Comparison of ENCODE assay signal across 8 mouse cellular contexts in the genomic region with DNA sequence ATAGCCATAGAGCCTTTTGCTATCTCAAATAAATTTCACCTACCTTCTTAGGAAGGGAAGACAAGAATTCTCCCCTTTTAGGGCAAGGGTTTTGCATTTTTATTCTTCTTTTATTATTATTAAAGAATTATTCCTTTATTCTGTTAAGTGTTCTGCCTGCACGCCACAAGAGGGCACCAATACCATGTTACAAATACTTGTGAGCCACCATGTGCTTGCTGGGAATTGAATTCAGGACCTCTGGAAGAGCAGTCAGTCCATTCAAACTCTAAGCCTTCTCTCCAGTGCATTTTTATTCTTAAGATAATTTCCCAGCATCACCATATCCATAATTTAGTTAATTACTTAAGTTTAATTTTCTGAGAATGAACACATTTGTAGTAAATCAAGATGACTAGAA.
DNase-seq lines count a peak whose midpoint lies in the region; ATAC-seq and TF ChIP-seq lines count a peak whose summit lies in the region.
"Not testable (repeated sequence)": the region's sequence is repeated elsewhere in the genome, so short reads cannot be mapped to it uniquely, and the experiment has no call there.

No protein-coding gene starts in this region.

- peak; percentile 67 for DNase-seq in 416B (ENCODE audit: low read depth)
- DNase-seq in NIH3T3 (ENCODE audit: low read depth), result peak; percentile 65
- peak; percentile 8 for DNase-seq in c-Kit-positive CD71-positive TER-119-negative erythroid progenitor cells, embryonic 14.5 days (ENCODE audit: low read depth)
- peak; percentile 10 for DNase-seq in embryonic facial prominence, embryonic 10.5 days (ENCODE audit: low spot score)
- peak; percentile 22 for DNase-seq in liver, adult 2 months (ENCODE audit: extremely low read depth, low read depth, low spot score)
- DNase-seq in mesoderm, embryonic 11.5 days (ENCODE audit: low read depth, low spot score), result peak; percentile 14
- peak; percentile 11 for DNase-seq in thymus, postnatal 4 days

- H3K79me2 ChIP-seq in liver, adult 2 months (ENCODE audit: control insufficient read depth, insufficient read depth, low read length), result not testable (repeated sequence)

- not testable (repeated sequence) for ATAC-seq in intestine, postnatal 0 days

- H3K27ac ChIP-seq in embryonic facial prominence, embryonic 10.5 days (replicated peaks); intestine, postnatal 0 days (ENCODE audit: low read depth, low read length); liver, adult 2 months (replicated peaks; ENCODE audit: insufficient read depth, low read depth, low read length): not testable (repeated sequence)

- not testable (repeated sequence) for H3K9me3 ChIP-seq in embryonic facial prominence, embryonic 10.5 days; intestine, postnatal 0 days (ENCODE audit: control insufficient read depth)

- H3K4me2 ChIP-seq in intestine, postnatal 0 days (replicated peaks; ENCODE audit: low read depth), result not testable (repeated sequence)

- peak; percentile 59 for TF ChIP-seq CTCF in intestine, postnatal 0 days (IDR thresholded peaks at IDR 0.05; ENCODE audit: low read depth)
- not testable (repeated sequence) for TF ChIP-seq CTCF in liver, adult 2 months (IDR thresholded peaks at IDR 0.05; ENCODE audit: low read depth, low read length)

- H3K36me3 ChIP-seq in embryonic facial prominence, embryonic 10.5 days (replicated peaks); intestine, postnatal 0 days (ENCODE audit: control insufficient read depth, insufficient read depth); liver, adult 2 months (ENCODE audit: control insufficient read depth, insufficient read depth, low read length): not testable (repeated sequence)

- H3K4me1 ChIP-seq in embryonic facial prominence, embryonic 10.5 days; intestine, postnatal 0 days (replicated peaks; ENCODE audit: control insufficient read depth, insufficient read depth, low read length); liver, adult 2 months (ENCODE audit: control insufficient read depth, insufficient read depth, low read length): not testable (repeated sequence)

- H3K4me3 ChIP-seq in embryonic facial prominence, embryonic 10.5 days; intestine, postnatal 0 days (ENCODE audit: low read depth, low read length); liver, adult 2 months (ENCODE audit: insufficient read depth, low read depth, low read length): not testable (repeated sequence)

- 2% methylated on average over 1 of the region's 1 CpGs for WGBS in embryonic facial prominence, embryonic 10.5 days
- WGBS in intestine, postnatal 0 days, result 7% methylated on average over 1 of the region's 1 CpGs
- WGBS in liver, adult 2 months, result 3% methylated on average over 1 of the region's 1 CpGs

- not testable (repeated sequence) for TF ChIP-seq POLR2A in liver, adult 2 months (IDR thresholded peaks at IDR 0.05; ENCODE audit: extremely low read depth, insufficient read depth, low read length)

- not testable (repeated sequence) for H3K9ac ChIP-seq in intestine, postnatal 0 days (ENCODE audit: low read depth, low read length); liver, adult 2 months (ENCODE audit: low read depth, low read length)

- not testable (repeated sequence) for H3K27me3 ChIP-seq in embryonic facial prominence, embryonic 10.5 days (replicated peaks; ENCODE audit: low read depth, poor library complexity, severe bottlenecking); intestine, postnatal 0 days (replicated peaks; ENCODE audit: control insufficient read depth, insufficient read depth, low read length); liver, adult 2 months (ENCODE audit: control insufficient read depth, insufficient read depth, low read length)

Comparison
In these comparisons a context has a peak if more than half of its experiments do, and no peak if none do; other contexts are left out.
1. DNase-seq: peak in every context shown above with its lines; median percentile 67 in 416B; 65 in NIH3T3; 22 in liver, adult 2 months; 14 in mesoderm, embryonic 11.5 days; 11 in thymus, postnatal 4 days; 10 in embryonic facial prominence, embryonic 10.5 days; 8 in c-Kit-positive CD71-positive TER-119-negative erythroid progenitor cells, embryonic 14.5 days.